Mouse (Mus musculus): ENCODE results near the gene Cd70.

DNA sequence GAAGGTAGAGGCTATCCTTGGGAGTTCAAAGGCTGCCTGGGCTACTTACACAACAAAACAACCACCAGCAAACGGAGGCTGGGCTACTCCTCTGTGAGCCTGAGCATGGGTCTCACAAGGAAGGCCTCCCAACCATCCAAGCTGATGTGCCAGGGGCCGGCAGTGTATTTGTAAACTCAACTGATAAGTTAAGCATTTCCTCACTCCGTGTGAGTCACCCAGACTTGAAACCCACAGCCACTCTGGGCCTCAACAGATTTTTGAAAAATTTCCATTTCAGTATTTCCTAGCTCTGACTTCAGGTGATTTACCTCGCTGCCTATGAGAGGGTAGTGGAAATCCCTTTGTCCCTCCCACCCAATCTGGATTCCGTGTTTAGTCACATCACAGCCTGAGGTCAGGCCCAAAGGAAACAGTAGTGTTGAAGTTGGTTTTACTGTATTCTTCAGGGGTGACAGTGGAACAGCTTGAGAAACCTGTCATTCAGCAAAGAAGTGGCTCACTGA is 40.9 kb downstream of the Cd70 start:
- no peak for TF ChIP-seq GATA2 (IDR thresholded peaks at IDR 0.05; ENCODE audit: borderline replicate concordance, low read depth, low read length)
- no peak for TF ChIP-seq CTCF (IDR thresholded peaks at IDR 0.05; ENCODE audit: low read depth, low read length)
- TF ChIP-seq GATA1 (IDR thresholded peaks at IDR 0.05; ENCODE audit: borderline replicate concordance, low read length) = no peak
- no peak for TF ChIP-seq POLR2AphosphoS5 (IDR thresholded peaks at IDR 0.05; ENCODE audit: insufficient replicate concordance, low read depth, low read length)
- TF ChIP-seq TAL1 (conservative IDR thresholded peaks at IDR 0.05; ENCODE audit: low read depth, low read length) = no peak

Data from G1E (cell line).